Mouse (Mus musculus) kidney, postnatal 0 days (tissue): Measurements from ENCODE around the gene Snx4. TPM values are rescaled to one million over a fixed set of nuclear protein-coding genes. Genes with fewer than 3 reads are reported as not detected.
"Not testable (repeated sequence)": the region's sequence is repeated elsewhere in the genome, so short reads cannot be mapped to it uniquely, and the experiment has no call there.

Source experiments
- ATAC-seq: fragments of 200-750 bp; cut with Nextera tagmentation; replicated peaks from 2 replicates; pipeline ENCODE4 v1.8.0; 2017; ENCODE audit warnings: low read depth, moderate number of reproducible peaks, moderate TSS enrichment, moderate library complexity; ENCODE audit not compliant: low FRiP score
- DNase-seq: peaks from one replicate; pipeline ENCODE4 v3.0.0-alpha.2; 2016; ENCODE audit warnings: low spot score
- H3K27ac ChIP-seq: fragments of 300-500 bp; sonication (generic); 2 replicates; pipeline ENCODE4 v1.5.1; 2014; ENCODE audit warnings: mild to moderate bottlenecking
- H3K27me3 ChIP-seq: fragments of 300-500 bp; sonication (generic); 2 replicates; pipeline ENCODE4 v1.6.1; 2014; ENCODE audit warnings: low read length, mixed read lengths; ENCODE audit not compliant: insufficient read depth
- H3K36me3 ChIP-seq: fragments of 300-500 bp; sonication (generic); 2 replicates; pipeline ENCODE4 v1.6.1; 2014; ENCODE audit warnings: low read length, mixed read lengths; ENCODE audit not compliant: insufficient read depth
- H3K4me1 ChIP-seq: fragments of 300-500 bp; sonication (generic); replicated peaks from 2 replicates; pipeline ENCODE4 v1.6.1; 2014; ENCODE audit warnings: antibody characterized with exemption, low read length, mixed read lengths; ENCODE audit not compliant: insufficient read depth
- H3K4me2 ChIP-seq: fragments of 300-500 bp; sonication (generic); 2 replicates; pipeline ENCODE4 v1.6.1; 2014; ENCODE audit warnings: mild to moderate bottlenecking, low read length, moderate library complexity, mixed read lengths
- H3K4me3 ChIP-seq: fragments of 300-500 bp; sonication (generic); replicated peaks from 2 replicates; pipeline ENCODE4 v1.5.1; 2014; ENCODE audit warnings: low read depth, low read length
- H3K9ac ChIP-seq: fragments of 300-500 bp; sonication (generic); 2 replicates; pipeline ENCODE4 v1.6.1; 2014; ENCODE audit warnings: low read depth, low read length
- H3K9me3 ChIP-seq: fragments of 300-500 bp; sonication (generic); replicated peaks from 2 replicates; pipeline ENCODE4 v1.6.1; 2016; ENCODE audit warnings: low read length, inconsistent platforms, mixed read lengths
- CTCF ChIP-seq: IDR thresholded peaks from 2 replicates; pipeline ENCODE4 v1.5.1; 2016; ENCODE audit warnings: antibody characterized with exemption, low read depth, mild to moderate bottlenecking, moderate library complexity
- whole genome bisulfite sequencing: fragments of 180-500 bp; shearing (Covaris S2); extraction: QIAGEN DNeasy Blood & Tissue Kit; methylation state at CpG from one replicate; pipeline ENCODE4 v1.1.7; 2014; 5-methylcytosine and 5-hydroxymethylcytosine counted together
- polyA plus RNA-seq: library from polyadenylated mRNA; unstranded; fragments of >200 nt; fragmentation: Nextera tagmentation; extraction: Ambion mirVana; gene quantifications from 2 replicates; pipeline ENCODE4 v1.2.1, GENCODE M21; 2015

The Snx4 gene
- 90.6 and 97.5 TPM in 2 replicates for polyA plus RNA-seq

DNA sequence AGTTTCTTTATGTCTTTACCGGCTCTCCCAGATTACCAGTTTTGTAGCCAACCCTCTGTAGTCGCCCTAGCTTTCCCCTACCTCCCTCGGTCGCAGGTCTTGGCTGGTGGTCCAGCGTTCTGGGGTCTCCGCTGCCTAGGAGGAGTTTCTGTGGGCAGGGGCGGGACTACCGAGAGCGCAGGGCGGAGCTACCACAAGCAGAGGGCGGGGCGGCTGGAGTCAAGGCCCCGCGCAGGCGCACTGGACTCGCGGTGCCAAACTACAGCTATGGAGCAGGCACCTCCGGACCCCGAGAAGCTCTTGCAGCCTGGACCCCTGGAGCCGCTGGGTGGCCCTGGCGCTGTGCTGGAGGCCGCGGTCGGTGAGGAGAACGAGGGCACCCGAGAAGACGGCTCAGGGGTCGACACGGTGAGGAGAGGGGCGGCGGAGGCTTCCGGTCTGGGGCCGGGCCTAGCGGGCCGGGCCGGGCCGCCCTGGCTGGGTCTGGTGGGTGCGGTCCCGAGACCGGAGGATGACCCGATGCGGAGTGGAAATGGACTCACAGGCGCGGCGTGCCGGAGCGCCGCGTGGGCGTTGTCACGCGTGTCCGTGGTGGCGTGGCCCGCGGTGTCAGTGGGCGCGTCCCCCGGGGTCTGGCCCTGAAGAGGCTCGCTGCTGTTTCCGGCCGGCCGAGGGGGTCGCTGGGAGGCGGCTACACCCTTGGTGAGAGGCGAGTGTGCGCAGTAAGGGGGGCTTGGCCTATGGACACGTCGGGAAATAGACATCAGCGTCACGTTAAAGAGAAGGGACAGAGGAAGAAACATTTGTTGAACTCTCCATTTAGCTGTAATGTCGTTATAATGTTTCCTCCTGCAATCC lies at the start of gene Snx4:
TSS of gene Snx4 (plus strand) at position 249 of the 858 bp plus-strand sequence.
- H3K9me3 ChIP-seq, result no peaks in the 10 kb centered on the region
- H3K36me3 ChIP-seq, result no peaks in the 10 kb centered on the region
- peak; percentile 10; the same call in 1 of the 2 replicates for TF ChIP-seq CTCF
- peak within 1 kb of the TSS; percentile 87 for H3K4me3 ChIP-seq
- DNase-seq (peak; percentile 97), ATAC-seq (peak; percentile 91)
- H3K9ac ChIP-seq, result peak within 1 kb of the TSS; percentile 92
- H3K4me1 ChIP-seq, result no peaks in the 10 kb centered on the region
- under 1% methylated on average over 71 of the region's 72 CpGs for WGBS
- H3K27me3 ChIP-seq, result no peaks in the 10 kb centered on the region
- peak within 1 kb of the TSS; percentile 83 for H3K27ac ChIP-seq
- peak within 1 kb of the TSS; percentile 75 for H3K4me2 ChIP-seq

GRCm38 (mm10) chr16:33210812-33211211 lies 40.4 kb upstream of the Snx4 start:
- H3K4me3 ChIP-seq, result no peak overlapping the region
- no peak overlapping the region for H3K27ac ChIP-seq
- 89% methylated on average over 2 of the region's 2 CpGs for WGBS
- no peaks in the 10 kb centered on the region for H3K9me3 ChIP-seq
- no peaks in the 10 kb centered on the region for H3K4me1 ChIP-seq
- H3K9ac ChIP-seq, result no peak overlapping the region
- no peak; the same call in 1 of the 2 replicates for TF ChIP-seq CTCF
- peaks cover 48% of the 10 kb centered on the region; the same call in 1 of the 2 replicates for H3K36me3 ChIP-seq
- H3K4me2 ChIP-seq, result no peak overlapping the region
- H3K27me3 ChIP-seq, result no peaks in the 10 kb centered on the region
- no peak for DNase-seq
- ATAC-seq, result no peak

- Histone ChIP-seq H3K4me1 (no peaks in the 10 kb centered on the region), H3K36me3 (peaks cover 20% of the 10 kb centered on the region), H3K27ac (no peak overlapping the region), H3K4me3 (no peak overlapping the region), H3K9me3 (no peaks in the 10 kb centered on the region), H3K27me3 (no peaks in the 10 kb centered on the region), H3K4me2 (no peak overlapping the region), H3K9ac (no peak overlapping the region)
- 60% methylated on average over 9 of the region's 9 CpGs for WGBS
- ATAC-seq (no peak), DNase-seq (peak; percentile 37)
- TF ChIP-seq CTCF, result no peak
These were observed 34.8 kb upstream of the Snx4 start for GRCm38 (mm10) chr16:33216313-33217003.

DNA sequence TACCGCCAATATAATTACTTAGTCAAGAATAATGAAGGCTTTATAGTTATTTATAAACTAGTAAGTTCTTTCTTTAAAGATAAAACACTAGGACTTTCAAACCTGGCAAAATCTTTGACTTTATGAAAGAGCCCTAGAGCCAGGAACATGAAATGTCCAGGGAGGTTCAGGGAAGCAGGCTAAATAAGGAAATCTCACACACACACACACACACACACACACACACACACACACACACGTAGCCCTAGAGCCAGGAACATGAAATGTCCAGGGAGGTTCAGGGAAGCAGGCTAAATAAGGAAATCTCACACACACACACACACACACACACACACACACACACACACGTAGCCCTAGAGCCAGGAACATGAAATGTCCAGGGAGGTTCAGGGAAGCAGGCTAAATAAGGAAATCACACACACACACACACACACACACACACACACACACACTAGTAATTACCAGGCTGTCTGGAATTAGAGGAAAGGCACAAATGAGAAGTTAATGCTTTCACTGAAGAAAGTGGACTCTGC lies 33.6 kb upstream of the Snx4 start:
- not testable (repeated sequence) for H3K27ac ChIP-seq, H3K27me3 ChIP-seq, H3K9me3 ChIP-seq, H3K4me2 ChIP-seq, H3K9ac ChIP-seq, H3K4me3 ChIP-seq, ATAC-seq, DNase-seq, H3K4me1 ChIP-seq
- 57% methylated on average over 3 of the region's 3 CpGs for WGBS
- peaks cover 16% of the 10 kb centered on the region for H3K36me3 ChIP-seq

- DNase-seq (no peak), ATAC-seq (no peak)
- no peaks in the 10 kb centered on the region for H3K27me3 ChIP-seq
- no peak overlapping the region for H3K9ac ChIP-seq
- peaks cover 20% of the 10 kb centered on the region for H3K36me3 ChIP-seq
- WGBS, result 82% methylated on average over 3 of the region's 3 CpGs
- H3K4me1 ChIP-seq, result no peaks in the 10 kb centered on the region
- H3K4me2 ChIP-seq, result no peak overlapping the region
- no peak overlapping the region for H3K4me3 ChIP-seq
- H3K27ac ChIP-seq, result no peak overlapping the region
- no peaks in the 10 kb centered on the region for H3K9me3 ChIP-seq
- no peak for TF ChIP-seq CTCF
These were observed 28.8 kb upstream of the Snx4 start for GRCm38 (mm10) chr16:33222482-33222881.

DNA sequence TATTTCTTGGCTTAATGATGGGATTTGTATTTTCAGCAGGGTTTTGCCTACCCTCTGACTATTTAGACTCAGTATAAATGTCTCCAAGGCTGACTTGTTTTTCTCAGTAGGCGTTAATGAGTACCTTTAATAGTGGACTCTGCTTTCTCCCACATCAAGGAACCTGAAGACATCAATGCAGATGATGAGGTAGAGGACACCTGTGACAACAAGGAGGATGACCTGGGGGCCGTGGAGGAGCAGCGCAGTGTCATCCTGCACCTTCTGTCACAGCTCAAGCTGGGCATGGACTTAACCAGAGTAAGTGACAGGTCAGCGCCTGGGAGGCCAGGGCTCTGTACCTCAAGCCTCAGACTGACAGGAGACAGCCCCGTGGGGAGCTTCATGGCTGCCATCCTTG lies 26.9 kb upstream of the Snx4 start:
- WGBS, result 71% methylated on average over 5 of the region's 5 CpGs
- Histone ChIP-seq H3K9ac (no peak overlapping the region), H3K4me2 (no peak overlapping the region), H3K4me3 (no peak overlapping the region), H3K27me3 (no peaks in the 10 kb centered on the region), H3K36me3 (peaks cover 37% of the 10 kb centered on the region), H3K4me1 (no peaks in the 10 kb centered on the region), H3K9me3 (no peaks in the 10 kb centered on the region), H3K27ac (no peak overlapping the region)
- no peak for DNase-seq
- TF ChIP-seq CTCF, result no peak
- peak; percentile 61; the same call in 1 of the 2 replicates for ATAC-seq
